In genomic region chr16:95676668-95677067, GRCm38 (mm10) we compare ENCODE assay signal across 19 mouse cellular contexts.
"Had no signal": no experiment of that assay in that cellular context is flagged by ENCODE, and none has a peak within 500 bp of the region (broad histone marks: within the 10 kb centered on the region; RNA-seq: fewer than 3 reads in every experiment).

No protein-coding gene starts in this region.

- ATAC-seq: lung, postnatal 0 days; midbrain, embryonic 13.5 days; midbrain, embryonic 16.5 days had no signal

- H3K4me3 ChIP-seq: layer of hippocampus, adult 2 months; limb, embryonic 10.5 days; limb, embryonic 13.5 days; liver, embryonic 13.5 days; midbrain, embryonic 10.5 days; midbrain, embryonic 13.5 days; myocyte; neural tube, embryonic 13.5 days had no signal

- H3K9ac ChIP-seq: limb, embryonic 13.5 days; liver, embryonic 13.5 days; lung, embryonic 14.5 days; midbrain, embryonic 13.5 days; neural tube, embryonic 13.5 days had no signal

- H3K4me1 ChIP-seq: midbrain, embryonic 10.5 days; midbrain, embryonic 13.5 days; neural tube, embryonic 13.5 days had no signal

- H3K9me3 ChIP-seq: limb, embryonic 10.5 days; limb, embryonic 13.5 days; liver, embryonic 13.5 days; midbrain, embryonic 10.5 days; midbrain, embryonic 13.5 days; neural tube, embryonic 13.5 days had no signal

- H3K27me3 ChIP-seq: limb, embryonic 13.5 days; liver, embryonic 13.5 days; midbrain, embryonic 13.5 days; neural tube, embryonic 13.5 days had no signal

- H3K36me3 ChIP-seq: limb, embryonic 10.5 days; limb, embryonic 13.5 days; liver, embryonic 13.5 days; midbrain, embryonic 10.5 days; midbrain, embryonic 13.5 days; neural tube, embryonic 13.5 days had no signal

- H3K4me2 ChIP-seq: limb, embryonic 13.5 days; liver, embryonic 13.5 days; lung, embryonic 14.5 days; midbrain, embryonic 13.5 days; neural tube, embryonic 13.5 days had no signal

- DNase-seq: kidney, adult 2 months; kidney, postnatal 14 days; layer of hippocampus, adult 9-11 months; liver, embryonic 13.5 days; lung, embryonic 14.5 days; retina, postnatal 1 day; right cerebral cortex, postnatal 25 days; thymus, adult 18-20 months; thymus, postnatal 36 days had no signal

- H3K27ac ChIP-seq: layer of hippocampus, adult 2 months; limb, embryonic 10.5 days; limb, embryonic 13.5 days; liver, embryonic 13.5 days; macrophage; midbrain, embryonic 10.5 days; midbrain, embryonic 13.5 days; neural tube, embryonic 13.5 days had no signal
